Mouse (Mus musculus) CD4-positive helper T cell, adult 2 months (primary cell): ENCODE data around the gene Gm10228.
"Not testable (repeated sequence)": the region's sequence is repeated elsewhere in the genome, so short reads cannot be mapped to it uniquely, and the experiment has no call there.

Experiments used
- DNase-seq: peaks from one replicate; pipeline ENCODE4 v3.0.0-alpha.2; 2012; ENCODE audit warnings: low read depth, missing footprints, low spot score

Gene Gm10228

DNA sequence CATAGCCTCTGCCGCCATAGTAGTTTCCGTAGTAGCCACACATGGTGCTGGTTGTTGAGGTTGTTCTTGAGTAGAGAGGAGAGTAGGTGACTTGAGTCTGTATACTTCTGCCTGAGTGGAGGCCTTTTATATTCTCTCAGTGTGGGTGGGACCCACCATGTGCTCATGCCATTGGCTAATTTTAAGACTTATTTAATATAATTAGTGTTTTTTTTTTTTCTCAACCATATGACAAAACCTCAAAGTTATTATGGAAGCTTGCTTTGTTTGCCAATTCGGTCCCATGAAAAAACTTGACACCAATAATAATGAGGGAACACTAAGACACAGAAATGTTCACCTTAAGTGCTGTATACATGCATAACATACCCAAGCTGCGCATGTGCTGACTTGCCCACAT, at the start of gene Gm10228:
Gene Gm10228, minus strand, starts transcription at position 101 of the 400 bp plus-strand sequence.
- not testable (repeated sequence) for DNase-seq

DNA sequence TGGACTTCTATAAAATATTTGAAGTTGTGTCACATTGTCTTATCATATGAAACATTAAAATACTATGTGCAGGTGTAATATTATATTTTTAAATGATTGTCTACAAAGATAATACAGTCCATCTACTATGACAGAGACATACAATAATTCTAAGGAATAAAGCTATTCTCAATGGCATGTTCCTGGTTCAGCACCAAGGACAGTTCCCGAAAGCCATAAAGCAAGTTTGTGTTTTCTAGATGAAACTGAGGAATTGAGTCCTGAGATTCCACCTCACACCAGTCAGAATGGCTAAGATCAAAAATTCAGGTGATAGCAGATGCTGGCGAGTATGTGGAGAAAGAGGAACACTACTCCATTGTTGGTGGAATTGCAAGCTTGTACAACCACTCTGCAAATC, 29.8 kb upstream of the Gm10228 start:
- not testable (repeated sequence) for DNase-seq

DNA sequence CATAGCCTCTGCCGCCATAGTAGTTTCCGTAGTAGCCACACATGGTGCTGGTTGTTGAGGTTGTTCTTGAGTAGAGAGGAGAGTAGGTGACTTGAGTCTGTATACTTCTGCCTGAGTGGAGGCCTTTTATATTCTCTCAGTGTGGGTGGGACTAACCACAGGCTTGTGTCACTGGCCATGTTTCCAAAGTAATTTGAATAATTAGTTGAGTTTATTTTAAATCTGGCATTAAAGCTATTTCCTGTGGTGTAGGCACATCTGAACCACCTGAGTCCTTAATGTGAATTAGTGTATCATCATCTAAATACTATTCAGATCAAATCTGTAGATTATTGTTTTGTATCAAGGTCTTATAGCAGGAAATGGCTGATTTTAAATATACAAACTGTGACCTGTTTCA, 22.6 kb upstream of the Gm10228 start, which contains the start of gene 1110025L11Rik:
Gene 1110025L11Rik, minus strand, starts transcription at position 101 of the 400 bp plus-strand sequence.
- not testable (repeated sequence) for DNase-seq

GRCm38 (mm10) chr16:89047783-89048182, 6.5 kb upstream of the Gm10228 start, which contains the start of gene Krtap6-5:
Krtap6-5 (minus strand) TSS chr16:89047883.
- DNase-seq, result no peak

DNA sequence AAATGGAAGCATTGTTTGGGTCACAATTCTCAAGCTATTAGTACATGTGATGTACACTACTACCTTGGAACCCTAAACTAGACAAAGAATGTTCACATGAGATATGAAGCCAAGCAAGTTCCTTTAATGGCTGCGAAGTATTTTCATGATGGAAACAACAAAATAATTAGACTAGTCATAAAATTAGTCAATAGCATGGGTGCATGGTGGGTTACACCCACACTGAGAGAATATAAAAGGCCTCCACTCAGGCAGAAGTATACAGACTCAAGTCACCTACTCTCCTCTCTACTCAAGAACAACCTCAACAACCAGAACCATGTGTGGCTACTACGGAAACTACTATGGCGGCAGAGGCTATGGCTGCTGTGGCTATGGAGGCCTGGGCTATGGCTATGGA, 9.9 kb downstream of the Gm10228 start, which contains the start of gene Krtap6-1:
Gene Krtap6-1, plus strand, starts transcription at position 301 of the 400 bp plus-strand sequence.
- DNase-seq, result not testable (repeated sequence)

- not testable (repeated sequence) for DNase-seq
Observed at GRCm38 (mm10) chr16:89014984-89015383, 26.3 kb downstream of the Gm10228 start, which contains the start of gene Gm10229. Gm10229 (plus strand) TSS chr16:89015284.

- DNase-seq, result no peak
Observed at GRCm38 (mm10) chr16:89013973-89014372, 27.3 kb downstream of the Gm10228 start.

DNA sequence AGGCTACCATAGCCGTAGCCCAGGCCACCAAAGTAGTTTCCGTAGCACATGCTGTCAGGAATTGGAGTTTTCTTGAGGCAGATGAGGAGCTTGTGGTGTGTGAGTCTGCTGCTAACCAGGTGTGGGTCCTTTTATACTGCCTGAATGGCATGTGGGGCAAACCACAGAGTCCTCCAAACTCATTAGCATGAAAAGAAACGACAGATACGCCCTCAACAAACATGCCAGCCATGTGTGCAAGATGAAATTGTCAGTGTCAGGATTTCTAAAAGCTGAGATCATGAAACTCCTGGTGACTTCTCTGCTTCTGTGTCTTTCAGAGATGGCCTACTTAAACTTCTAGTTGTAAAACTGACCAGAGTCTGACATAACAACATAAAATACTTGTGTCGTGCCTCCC, 30.6 kb downstream of the Gm10228 start, which contains the start of gene Krtap22-2:
Gene Krtap22-2, minus strand, starts transcription at position 101 of the 400 bp plus-strand sequence.
- DNase-seq, result no peak
